Mouse (Mus musculus): ENCODE data around the gene Lsg1.

Lsg1 gene

GRCm38 (mm10) chr16:30516993-30517392 lies 70.4 kb downstream of the Lsg1 start:
- DNase-seq = no peak

- DNase-seq = peak; percentile 40 to 56
Observed at GRCm38 (mm10) chr16:30515418-30515817, 72.0 kb downstream of the Lsg1 start.

- DNase-seq = no peak
Observed at GRCm38 (mm10) chr16:30513050-30514024, 74.1 kb downstream of the Lsg1 start.

GRCm38 (mm10) chr16:30512375-30513049 lies 74.9 kb downstream of the Lsg1 start:
- DNase-seq = no peak

- no peak for DNase-seq
Observed at GRCm38 (mm10) chr16:30511563-30512340, 75.6 kb downstream of the Lsg1 start.

GRCm38 (mm10) chr16:30510504-30511451 lies 76.6 kb downstream of the Lsg1 start:
- DNase-seq = peak; percentile 89 to 90
